Mouse (Mus musculus) cerebellum, adult 9-11 months (tissue): Measurements from ENCODE around the gene Amigo1.
A peak's percentile ranks its signal among the peaks of the same experiment; 100 is the strongest.

Experiments used
- DNase-seq: peaks from one replicate; pipeline ENCODE4 v3.0.0; 2022

Amigo1 gene

GRCm38 (mm10) chr3:108184742-108185141 lies 1.4 kb upstream of the Amigo1 start:
- DNase-seq = no peak

GRCm38 (mm10) chr3:108185460-108186097 lies 556 bp upstream of the Amigo1 start:
- peak; percentile 24 for DNase-seq

GRCm38 (mm10) chr3:108187111-108187795 lies 1.1 kb downstream of the Amigo1 start:
- DNase-seq = peak; percentile 52

- peak; percentile 59 for DNase-seq
Measured at GRCm38 (mm10) chr3:108188716-108189490, 2.8 kb downstream of the Amigo1 start.

GRCm38 (mm10) chr3:108189897-108190296 lies 3.8 kb downstream of the Amigo1 start:
- DNase-seq = no peak

GRCm38 (mm10) chr3:108193686-108194085 lies 7.6 kb downstream of the Amigo1 start:
- no peak for DNase-seq

- no peak for DNase-seq
Measured at GRCm38 (mm10) chr3:108195287-108195686, 9.2 kb downstream of the Amigo1 start.

GRCm38 (mm10) chr3:108195941-108196590 lies 9.9 kb downstream of the Amigo1 start:
- peak; percentile 47 for DNase-seq

- peak; percentile 74 for DNase-seq
Measured at GRCm38 (mm10) chr3:108197066-108197497, 10.9 kb downstream of the Amigo1 start.

- peak; percentile 32 for DNase-seq
Measured at GRCm38 (mm10) chr3:108199231-108199630, 13.1 kb downstream of the Amigo1 start.

- DNase-seq = peak; percentile 91
Measured at GRCm38 (mm10) chr3:108200329-108201323, 14.5 kb downstream of the Amigo1 start, which contains the start of gene Cyb561d1. Gene Cyb561d1, minus strand, starts transcription at chr3:108201212.

- DNase-seq = no peak
Measured at GRCm38 (mm10) chr3:108202506-108202905, 16.4 kb downstream of the Amigo1 start.

- DNase-seq = peak; percentile 66
Measured at GRCm38 (mm10) chr3:108203212-108203611, 17.1 kb downstream of the Amigo1 start.

- peak; percentile 84 for DNase-seq
Measured at GRCm38 (mm10) chr3:108203621-108204325, 17.6 kb downstream of the Amigo1 start.

- peak; percentile 40 for DNase-seq
Measured at GRCm38 (mm10) chr3:108204470-108204869, 18.3 kb downstream of the Amigo1 start.

GRCm38 (mm10) chr3:108205601-108206000 lies 19.5 kb downstream of the Amigo1 start:
- no peak for DNase-seq

- peak; percentile 45 for DNase-seq
Measured at GRCm38 (mm10) chr3:108206731-108207375, 20.7 kb downstream of the Amigo1 start.

GRCm38 (mm10) chr3:108209001-108209400 lies 22.9 kb downstream of the Amigo1 start:
- peak; percentile 70 for DNase-seq

GRCm38 (mm10) chr3:108209536-108209935 lies 23.4 kb downstream of the Amigo1 start:
- DNase-seq = peak; percentile 74
